Mouse (Mus musculus) small intestine, adult 2 months (tissue): ENCODE results near the gene Ndst2. TPM values are rescaled to one million over a fixed set of nuclear protein-coding genes. Genes with fewer than 3 reads are reported as not detected.

ENCODE experiments used
- H3K27ac ChIP-seq: fragments of 200-500 bp; 2 replicates; pipeline ENCODE4 v1.5.1; 2012; ENCODE audit warnings: low read depth, low read length, control low read depth, inconsistent platforms; ENCODE audit not compliant: insufficient read depth
- H3K27me3 ChIP-seq: fragments of 200-500 bp; 2 replicates; pipeline ENCODE4 v1.6.1; 2012; ENCODE audit warnings: mild to moderate bottlenecking, moderate library complexity, low read length, inconsistent platforms; ENCODE audit not compliant: control insufficient read depth, insufficient read depth
- H3K36me3 ChIP-seq: fragments of 200-500 bp; 2 replicates; pipeline ENCODE4 v1.6.1; 2012; ENCODE audit warnings: mild to moderate bottlenecking, low read length, control low read depth, inconsistent platforms; ENCODE audit not compliant: control insufficient read depth, insufficient read depth
- H3K4me1 ChIP-seq: fragments of 200-500 bp; 2 replicates; pipeline ENCODE4 v1.6.1; 2012; ENCODE audit warnings: low read length, inconsistent platforms, mixed read lengths; ENCODE audit not compliant: control insufficient read depth, insufficient read depth, insufficient read length
- H3K4me3 ChIP-seq: fragments of 200-500 bp; 2 replicates; pipeline ENCODE4 v1.5.1; 2012; ENCODE audit warnings: low read depth, mild to moderate bottlenecking, control low read depth, inconsistent platforms, low read length, moderate library complexity
- CTCF ChIP-seq: fragments of 200-500 bp; IDR thresholded peaks from 2 replicates; pipeline ENCODE4 v1.5.1; 2012; ENCODE audit warnings: low read depth, mild to moderate bottlenecking, control low read depth, inconsistent platforms, low read length, moderate library complexity, mixed read lengths; ENCODE audit not compliant: insufficient replicate concordance, insufficient read length; ENCODE audit errors: extremely low read depth
- POLR2A ChIP-seq: fragments of 200-500 bp; IDR thresholded peaks from 2 replicates; pipeline ENCODE4 v1.6.1; 2012; ENCODE audit warnings: low read depth, mild to moderate bottlenecking, control low read depth, inconsistent platforms, low read length, moderate library complexity
- WGBS: fragments of 180-500 bp; shearing (Covaris S2); methylation state at CpG from one replicate; pipeline ENCODE4 v1.1.7; 2018; 5-methylcytosine and 5-hydroxymethylcytosine counted together
- polyA plus RNA-seq: library from polyadenylated mRNA; depleted of rRNA; stranded (reverse); fragments of >200 nt; gene quantifications from 2 replicates; pipeline ENCODE4 v1.2.3, GENCODE M21; 2012

Ndst2 gene
- polyA plus RNA-seq, 1 experiment: 22.1 TPM

DNA sequence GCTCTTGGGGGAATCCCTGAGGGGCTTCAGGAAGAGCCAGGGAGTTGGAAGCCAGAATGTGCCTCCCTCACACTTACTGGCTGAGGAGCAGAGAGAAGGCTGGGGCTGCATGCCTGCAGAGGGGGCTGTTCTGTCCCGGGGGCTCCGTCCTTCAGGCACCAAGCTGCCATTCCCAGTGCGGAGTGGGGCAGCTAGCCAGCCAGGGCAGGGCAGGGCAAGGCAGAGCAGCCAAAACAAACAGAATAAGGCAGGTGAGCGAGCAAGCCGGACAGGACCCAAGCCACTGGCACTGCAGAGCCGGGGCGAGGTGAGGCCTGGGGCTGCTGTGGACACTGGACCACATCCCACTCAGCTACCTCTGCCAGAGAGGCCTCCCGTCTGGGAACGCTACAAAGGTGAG is 6.9 kb upstream of the Ndst2 start:
- peaks cover 23% of the 10 kb centered on the region for H3K36me3 ChIP-seq
- TF ChIP-seq CTCF: no peak
- TF ChIP-seq POLR2A: no peak
- 44% methylated on average over 9 of the region's 9 CpGs for WGBS
- H3K27ac ChIP-seq: no peak overlapping the region
- H3K4me1 ChIP-seq: peaks cover 4% of the 10 kb centered on the region; the same call in 1 of the 2 replicates
- H3K4me3 ChIP-seq: no peak overlapping the region
- H3K27me3 ChIP-seq: no peaks in the 10 kb centered on the region

DNA sequence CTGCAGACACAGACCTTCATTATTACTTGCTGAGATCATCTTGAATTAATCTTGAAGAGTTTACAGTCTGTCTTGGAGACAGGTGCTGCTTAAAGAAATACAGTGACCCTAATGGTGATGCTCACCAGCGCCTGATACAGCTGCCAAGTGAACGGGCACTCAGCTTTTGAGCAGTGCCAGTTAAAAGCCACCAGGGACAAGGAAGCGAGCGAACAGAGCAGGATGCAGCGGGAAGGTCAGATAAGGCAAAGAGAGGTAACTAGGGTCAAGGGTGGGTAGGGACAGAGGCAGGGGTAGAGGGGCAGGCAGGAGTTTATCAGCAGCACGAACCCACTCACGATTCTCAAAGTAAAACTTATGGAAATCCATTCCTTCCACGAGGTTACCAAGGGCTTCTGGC is 4.1 kb upstream of the Ndst2 start:
- Histone ChIP-seq H3K4me1 (peaks cover 4% of the 10 kb centered on the region; the same call in 1 of the 2 replicates), H3K27ac (no peak overlapping the region; the same call in 1 of the 2 replicates), H3K27me3 (no peaks in the 10 kb centered on the region), H3K36me3 (peaks cover 17% of the 10 kb centered on the region), H3K4me3 (no peak overlapping the region)
- WGBS: 83% methylated on average over 8 of the region's 8 CpGs
- TF ChIP-seq POLR2A: no peak
- TF ChIP-seq CTCF: no peak

DNA sequence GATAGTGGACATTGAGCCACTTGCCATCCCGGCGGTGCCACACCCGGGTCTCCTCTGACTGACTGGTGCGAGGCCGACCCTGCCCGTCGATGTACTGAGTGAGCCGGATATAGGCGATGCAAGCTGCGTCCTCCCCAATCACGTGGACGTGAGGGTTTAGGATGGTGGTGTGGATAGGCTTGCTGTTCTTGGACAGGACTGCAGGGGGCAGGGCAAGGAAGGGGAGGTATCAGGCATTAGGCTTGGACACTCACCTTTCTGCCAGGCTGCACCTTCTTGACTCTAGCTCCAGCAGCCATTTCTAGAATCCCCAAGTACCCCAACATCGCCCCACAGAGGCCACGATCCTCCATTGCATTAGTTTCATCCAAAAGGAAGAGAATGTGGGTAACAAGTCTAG is 2.9 kb upstream of the Ndst2 start:
- 15% methylated on average over 14 of the region's 14 CpGs for WGBS
- peaks cover 7% of the 10 kb centered on the region for H3K4me1 ChIP-seq
- no peaks in the 10 kb centered on the region for H3K27me3 ChIP-seq
- peaks cover 15% of the 10 kb centered on the region for H3K36me3 ChIP-seq
- TF ChIP-seq CTCF: peak; percentile 59; the same call in 1 of the 2 replicates
- TF ChIP-seq POLR2A: no peak
- H3K27ac ChIP-seq: no peak overlapping the region
- H3K4me3 ChIP-seq: no peak overlapping the region

DNA sequence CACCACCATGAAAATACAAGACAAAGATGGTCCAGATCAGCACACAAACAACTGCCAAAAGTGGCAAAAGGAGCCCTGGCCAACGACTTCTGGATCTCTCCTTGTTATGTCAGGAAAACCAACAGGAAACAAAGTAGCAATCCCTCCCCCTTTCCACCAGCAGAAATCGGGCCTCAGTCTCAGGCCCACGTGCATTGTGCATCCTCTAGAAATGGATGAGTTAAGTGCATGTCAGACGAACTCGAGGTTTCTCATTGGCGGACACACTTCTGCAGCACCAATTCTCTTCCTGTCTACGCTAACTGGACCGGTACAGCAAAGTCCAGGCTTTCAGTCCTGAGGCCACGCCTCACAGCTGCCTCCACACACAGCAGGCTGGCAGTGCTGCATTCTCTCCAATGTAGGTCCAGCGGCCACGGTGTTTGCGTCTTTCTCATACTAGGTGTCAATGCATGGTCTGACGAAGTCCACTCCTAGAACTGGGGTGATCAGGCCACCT is 1.6 kb upstream of the Ndst2 start:
- 74% methylated on average over 13 of the region's 13 CpGs for WGBS
- Histone ChIP-seq H3K27ac (no peak overlapping the region), H3K4me1 (peaks cover 5% of the 10 kb centered on the region), H3K36me3 (peaks cover 15% of the 10 kb centered on the region), H3K4me3 (no peak overlapping the region), H3K27me3 (no peaks in the 10 kb centered on the region)
- TF ChIP-seq POLR2A (no peak), CTCF (no peak)

DNA sequence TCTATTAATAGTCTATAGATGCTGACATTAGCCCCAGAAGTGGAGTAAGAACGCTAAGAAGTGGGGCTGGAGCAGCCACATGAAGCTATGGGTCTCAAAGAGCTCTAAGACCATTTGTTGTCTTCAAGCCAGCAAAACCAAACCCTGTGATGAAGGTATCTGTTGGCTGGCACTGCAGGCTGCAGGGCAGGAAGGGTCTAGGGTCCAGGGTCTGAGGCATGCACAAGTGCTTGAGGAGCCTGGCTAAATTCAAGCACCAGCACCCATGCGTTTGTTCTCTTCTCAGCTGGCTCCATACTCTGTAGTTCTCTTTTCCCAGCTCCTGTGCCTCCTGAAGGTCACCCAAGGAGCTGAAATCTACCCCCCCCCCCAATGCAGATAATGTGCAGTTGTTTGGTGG is 690 bp upstream of the Ndst2 start:
- 56% methylated on average over 2 of the region's 2 CpGs for WGBS
- Histone ChIP-seq H3K4me3 (no peak overlapping the region), H3K4me1 (peaks cover 5% of the 10 kb centered on the region), H3K27me3 (no peaks in the 10 kb centered on the region), H3K27ac (no peak overlapping the region), H3K36me3 (peaks cover 17% of the 10 kb centered on the region)
- TF ChIP-seq CTCF (no peak), POLR2A (no peak)

DNA sequence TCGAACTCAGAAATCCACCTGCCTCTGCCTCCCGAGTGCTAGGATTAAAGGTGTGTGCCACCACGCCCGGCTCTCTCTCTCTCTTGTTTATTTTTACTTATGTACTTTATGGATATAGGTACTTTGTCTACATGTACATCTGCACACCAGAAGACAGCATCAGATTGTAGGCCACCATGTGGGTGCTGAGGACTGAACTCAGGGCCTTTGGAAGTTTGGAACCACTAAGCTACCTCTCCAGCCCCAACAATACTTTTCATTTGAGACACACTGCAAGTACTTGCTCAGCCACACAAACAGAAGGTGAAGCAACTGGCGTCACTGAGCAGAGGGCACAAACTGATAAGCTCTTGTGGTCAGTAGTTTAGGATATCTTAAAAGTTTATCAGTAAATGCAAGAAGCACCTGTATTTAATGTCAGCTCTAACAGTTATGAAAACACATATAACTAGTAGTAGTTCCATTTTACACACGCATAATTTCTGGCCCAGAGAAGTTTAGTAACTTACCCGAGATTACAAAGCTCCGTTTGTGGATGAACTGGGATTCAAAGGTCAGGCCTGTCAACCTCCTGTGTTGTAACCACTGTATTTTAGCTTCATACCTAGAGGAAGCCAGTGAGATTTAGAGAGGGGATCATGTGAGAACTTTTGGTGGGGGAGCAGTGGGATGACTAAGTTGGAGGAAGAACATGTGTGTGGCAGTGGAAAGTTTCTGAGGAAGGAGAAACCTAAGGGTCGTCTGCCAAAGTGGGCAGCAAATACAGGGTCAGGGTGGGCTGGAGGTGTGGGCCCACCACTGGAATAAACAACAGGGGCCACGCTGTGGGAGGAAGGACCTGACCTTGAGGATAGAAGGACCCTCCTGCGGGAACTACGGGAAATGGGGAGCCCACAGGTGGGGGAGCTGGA is 1.1 kb downstream of the Ndst2 start:
- H3K27ac ChIP-seq: peak overlapping the region; percentile 77
- 22% methylated on average over 12 of the region's 12 CpGs for WGBS
- no peaks in the 10 kb centered on the region for H3K27me3 ChIP-seq
- peak overlapping the region; percentile 68 for H3K4me3 ChIP-seq
- peaks cover 26% of the 10 kb centered on the region for H3K36me3 ChIP-seq
- H3K4me1 ChIP-seq: peaks cover 5% of the 10 kb centered on the region
- TF ChIP-seq POLR2A (no peak), CTCF (no peak)

DNA sequence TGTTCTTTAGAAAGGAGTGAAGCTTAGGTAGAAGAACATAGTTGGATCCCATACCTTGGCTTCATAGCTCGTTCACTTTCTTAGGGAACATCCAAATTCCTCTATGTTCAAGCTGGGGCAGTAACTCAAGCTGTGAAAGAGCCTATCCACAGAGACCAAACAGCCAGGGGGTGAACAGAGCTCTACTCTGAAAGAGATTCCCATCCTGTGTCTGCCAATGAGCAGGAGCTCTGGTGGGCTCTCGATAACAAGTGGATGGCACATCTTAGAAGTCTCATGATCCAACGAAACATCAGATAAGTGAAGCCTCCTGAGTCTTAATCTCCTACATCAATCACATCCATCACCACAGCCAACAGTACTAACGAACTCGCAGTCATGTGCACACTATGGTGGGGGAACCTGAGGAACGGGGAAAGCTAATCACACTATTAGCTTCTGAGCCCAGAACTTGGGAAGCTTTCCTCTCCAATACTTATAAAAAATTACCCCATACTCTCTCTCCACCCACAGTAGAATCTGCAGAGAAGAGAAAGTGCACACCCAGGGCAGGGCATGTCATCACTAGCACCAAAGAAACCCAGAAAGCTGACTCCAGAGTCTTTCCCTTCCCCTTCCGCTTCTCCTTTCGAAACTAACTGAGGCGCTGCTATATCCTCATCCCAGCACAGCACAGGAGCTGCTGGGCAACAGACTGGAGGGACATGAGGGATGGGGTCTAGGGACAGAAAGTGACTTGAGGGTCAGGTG is 3.3 kb downstream of the Ndst2 start:
- 82% methylated on average over 9 of the region's 9 CpGs for WGBS
- H3K36me3 ChIP-seq: peaks cover 39% of the 10 kb centered on the region
- H3K27ac ChIP-seq: no peak overlapping the region
- TF ChIP-seq POLR2A (no peak), CTCF (no peak)
- H3K4me3 ChIP-seq: no peak overlapping the region
- H3K27me3 ChIP-seq: no peaks in the 10 kb centered on the region
- peaks cover 3% of the 10 kb centered on the region; the same call in 1 of the 2 replicates for H3K4me1 ChIP-seq
